Mouse (Mus musculus): ENCODE measurements at regions not wholly inside any gene's neighbourhood (a gene's known extent, or its start where the extent isn't known, plus 50 kb on each side); places are given as distances from the start of the nearest gene placed in this dataset.

- TF ChIP-seq CTCF (conservative IDR thresholded peaks at IDR 0.05; ENCODE audit: low read length) (no peak), POU5F1 (IDR thresholded peaks at IDR 0.05; ENCODE audit: borderline replicate concordance, low read length) (no peak)
Measured at GRCm38 (mm10) chr14:97045321-97045720, 526.4 kb upstream of the Klhl1 start.

Data from E14TG2a.4 (cell line).